Mouse (Mus musculus): Measurements from ENCODE around the gene Thop1. TPM values are rescaled to one million over a fixed set of nuclear protein-coding genes. Genes with fewer than 3 reads are reported as not detected.
"Not testable (repeated sequence)": the region's sequence is repeated elsewhere in the genome, so short reads cannot be mapped to it uniquely, and the experiment has no call there.

Thop1 gene
- total RNA-seq, 2 experiments from 2014 or later, result 18.5 to 22.9 TPM

DNA sequence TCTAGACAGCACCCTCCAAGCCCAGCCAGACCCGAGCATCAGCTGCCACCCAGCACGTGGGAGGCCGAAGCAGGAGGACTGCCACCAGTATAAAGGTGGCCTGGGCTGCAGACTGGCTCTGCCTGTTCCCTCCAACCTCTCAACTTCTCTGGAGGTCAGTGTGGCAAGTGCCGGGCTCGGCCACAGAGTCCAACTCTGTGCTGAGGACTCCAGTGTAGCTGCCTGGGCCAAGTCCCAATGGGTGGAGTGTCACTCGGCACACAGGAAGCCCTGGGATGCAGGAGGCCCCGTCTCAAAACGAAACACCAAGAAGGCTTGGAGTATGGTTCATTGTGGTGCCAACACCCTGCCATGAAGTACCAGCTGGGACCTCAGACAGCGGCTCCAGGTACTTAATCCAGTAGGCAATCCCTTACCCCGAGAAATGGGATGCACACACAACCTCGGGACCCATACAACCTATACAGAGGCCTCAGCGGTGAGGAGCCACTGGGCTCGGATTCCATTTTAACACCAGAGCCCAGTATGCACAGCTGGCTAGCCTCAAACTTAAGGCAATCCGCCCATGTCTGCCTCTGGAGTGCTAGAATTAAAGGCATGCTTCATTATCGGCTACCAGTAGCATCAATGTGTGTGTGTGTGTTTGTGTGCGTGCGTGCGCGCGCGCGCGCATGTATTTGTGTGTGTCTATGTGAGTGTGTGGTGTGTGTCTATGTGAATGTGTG is 12.3 kb upstream of the Thop1 start:
- DNase-seq, result no peak

DNA sequence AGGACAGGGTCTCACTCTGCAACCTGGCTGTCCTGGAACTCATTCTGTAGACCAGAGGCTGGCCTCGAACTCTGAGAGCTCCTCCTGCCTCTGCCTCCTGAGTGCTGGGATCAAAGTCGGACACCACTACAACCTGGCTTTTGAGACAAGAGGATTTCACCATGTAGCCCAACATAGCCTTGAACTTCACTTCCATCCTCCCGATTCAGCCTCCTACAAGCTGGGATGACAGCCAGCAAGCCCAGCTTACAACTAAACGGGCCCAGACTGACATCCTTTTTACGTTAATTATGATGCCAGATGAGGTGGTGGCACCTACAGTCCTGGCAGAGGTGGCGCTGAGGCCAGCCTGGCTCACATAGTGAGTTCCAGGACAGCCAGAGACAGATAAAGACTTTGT is 10.9 kb upstream of the Thop1 start:
- no peak for DNase-seq

DNA sequence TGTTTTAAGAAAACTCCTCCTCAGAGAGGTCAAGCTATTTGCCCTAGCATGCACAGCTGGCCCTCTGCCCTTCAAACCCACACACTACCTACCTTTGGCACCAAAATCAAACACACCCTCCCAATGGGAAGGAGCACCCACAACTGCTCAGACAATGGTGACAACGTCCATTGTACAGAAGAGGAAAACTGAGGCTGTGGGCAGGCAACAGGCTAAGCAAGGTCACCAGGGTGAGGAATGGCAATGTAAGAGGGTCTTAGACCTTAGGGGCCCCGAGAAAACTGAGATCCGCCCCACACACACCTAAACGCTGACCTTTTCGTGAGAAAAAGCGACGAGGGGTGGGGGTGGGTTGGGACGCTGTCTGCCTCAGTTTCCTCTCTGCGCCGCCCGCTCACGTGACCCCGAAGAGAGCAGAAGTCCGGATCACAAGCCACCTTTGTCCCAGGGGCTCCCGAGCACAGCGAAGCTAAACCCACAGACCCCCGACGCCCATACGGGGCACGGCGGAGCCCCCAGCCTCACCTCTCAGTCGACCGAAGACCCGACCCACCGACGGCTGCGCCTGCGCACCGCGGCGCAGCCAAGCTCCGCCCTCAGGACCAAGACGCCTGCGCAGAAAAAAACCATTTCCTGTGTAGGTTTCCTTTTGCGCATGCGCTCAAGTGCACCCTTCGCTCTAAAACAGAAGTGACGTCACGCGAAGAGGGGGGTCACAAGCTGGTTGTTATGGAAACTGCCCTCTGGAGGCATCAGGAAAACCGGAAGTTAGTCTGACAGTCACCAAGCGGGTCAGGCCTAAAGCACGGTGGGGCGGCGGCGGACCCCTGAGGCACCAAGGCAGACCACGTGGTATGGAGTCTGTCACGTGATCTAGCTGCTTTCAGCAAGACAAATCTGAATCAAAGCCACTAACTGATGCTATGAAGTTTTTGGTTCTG is 10.0 kb upstream of the Thop1 start, which contains the start of gene Sgta:
Gene Sgta, minus strand, starts transcription at position 579 of the 941 bp plus-strand sequence.
- DNase-seq, result peak; percentile 98

DNA sequence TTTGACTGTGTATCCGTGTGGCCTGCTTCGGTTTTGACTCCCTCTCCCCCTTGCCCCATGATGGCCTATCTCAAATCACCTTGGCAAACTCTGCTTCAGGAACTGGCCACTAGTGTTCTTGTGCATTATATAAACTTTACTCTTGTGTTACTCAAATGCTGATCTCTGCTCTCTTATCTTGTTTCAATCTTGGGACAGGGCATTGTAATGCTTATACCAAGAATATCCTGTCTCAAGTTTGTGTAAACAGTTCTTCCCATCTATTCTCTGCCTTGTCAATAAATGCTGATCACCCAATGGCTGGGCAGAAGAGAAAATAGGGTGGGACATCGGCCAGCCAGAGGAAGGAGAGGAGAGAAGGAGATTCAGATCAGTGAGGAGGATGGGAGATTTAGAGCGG is 7.1 kb upstream of the Thop1 start:
- DNase-seq, result no peak

DNA sequence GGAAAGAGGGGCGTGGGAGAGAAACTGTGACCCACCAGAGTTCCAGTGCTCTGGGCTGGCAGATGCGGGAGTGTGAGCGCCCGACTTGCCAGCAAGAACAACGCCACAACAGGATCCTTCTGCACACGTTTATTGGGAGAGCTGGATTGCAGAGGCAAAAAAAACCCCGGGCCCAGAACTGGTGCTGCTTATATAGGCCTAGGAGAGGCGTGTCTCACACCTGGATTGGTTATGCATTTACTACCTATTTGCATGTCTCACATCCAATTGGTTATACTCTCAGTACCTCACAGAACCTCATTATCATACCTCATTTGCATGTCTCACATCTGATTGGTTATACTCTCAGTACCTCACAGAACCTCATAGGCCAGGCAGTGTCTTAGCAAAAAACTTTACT is 5.3 kb upstream of the Thop1 start:
- DNase-seq, result not testable (repeated sequence)

DNA sequence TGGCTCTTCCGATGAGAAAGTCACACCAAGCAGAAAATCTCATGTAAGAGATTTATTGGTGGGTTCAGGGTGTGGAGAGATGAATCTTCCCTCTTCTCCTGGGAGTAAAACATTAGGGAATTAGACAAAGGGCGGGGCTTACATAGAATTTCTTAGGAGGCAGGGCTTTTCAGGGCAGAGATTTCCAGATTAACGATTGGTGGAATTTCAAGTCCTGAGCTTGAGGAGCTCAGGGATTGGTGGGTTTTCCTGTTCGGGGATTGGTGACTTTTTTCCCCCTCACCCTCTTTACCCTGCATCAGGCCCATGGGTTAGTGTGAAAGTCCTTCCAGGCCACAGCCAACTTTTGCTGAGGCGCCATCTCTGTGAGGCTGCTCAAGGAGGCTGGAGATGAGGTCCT is 1.1 kb upstream of the Thop1 start:
- no peak for DNase-seq

DNA sequence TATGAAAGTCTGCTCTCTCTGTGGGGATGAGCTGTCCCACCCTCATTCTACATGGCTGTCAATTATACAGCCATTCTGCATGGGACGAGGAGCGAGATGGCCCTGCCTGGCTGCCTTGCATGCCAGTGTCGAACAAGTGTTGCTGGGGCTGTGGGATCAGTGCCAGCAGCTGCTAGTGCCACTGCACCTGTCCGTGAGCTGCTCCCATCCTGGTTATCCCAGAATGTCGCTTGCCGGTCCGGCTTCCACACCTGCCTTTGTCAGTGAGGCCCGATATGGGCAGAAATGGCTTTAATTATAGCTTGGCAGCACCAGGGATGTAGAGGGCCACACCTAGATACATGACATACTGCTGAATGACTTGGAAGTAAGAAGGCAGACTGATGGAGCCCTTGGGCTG is 2.5 kb downstream of the Thop1 start:
- no peak for DNase-seq

DNA sequence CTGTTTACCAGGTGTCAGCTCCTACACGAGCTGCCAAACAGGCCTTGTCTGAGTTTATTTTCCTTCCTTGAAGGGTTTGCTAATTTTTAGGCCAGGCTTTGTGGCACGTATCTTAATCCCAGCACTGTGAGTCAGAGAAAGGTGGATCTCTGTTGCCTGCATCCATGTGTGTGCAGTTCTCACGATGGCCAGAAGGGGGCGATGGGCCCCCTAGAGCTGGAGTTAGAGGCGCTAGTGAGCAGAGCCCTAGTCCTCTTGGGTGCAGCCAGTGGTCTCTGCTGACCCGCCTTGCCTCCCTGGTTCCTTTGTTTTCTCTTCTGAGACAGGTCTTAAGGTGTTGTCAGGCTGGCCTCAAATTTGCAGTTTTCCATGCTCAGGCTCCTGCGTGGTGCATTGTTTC is 3.6 kb downstream of the Thop1 start:
- no peak for DNase-seq

DNA sequence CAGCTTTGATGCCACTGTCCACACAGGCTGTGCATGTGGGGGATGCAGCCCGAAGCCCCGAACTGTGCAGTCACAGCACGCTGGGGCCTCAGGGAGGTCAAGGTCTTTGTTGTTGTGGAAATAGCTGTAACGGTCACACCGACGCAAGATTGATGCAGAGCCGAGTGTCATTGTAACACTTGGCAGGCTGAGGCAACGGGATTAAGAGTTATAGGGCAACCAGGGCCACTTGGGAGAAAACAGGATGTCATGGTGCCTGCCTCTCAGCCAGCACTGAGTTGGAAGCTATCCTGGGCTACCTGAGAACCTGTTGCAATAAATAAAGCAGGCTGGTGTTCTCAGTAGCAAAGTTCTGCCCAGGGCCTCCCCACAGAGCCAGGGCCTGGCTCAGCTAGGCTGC is 5.9 kb downstream of the Thop1 start:
- peak; percentile 55 for DNase-seq

DNA sequence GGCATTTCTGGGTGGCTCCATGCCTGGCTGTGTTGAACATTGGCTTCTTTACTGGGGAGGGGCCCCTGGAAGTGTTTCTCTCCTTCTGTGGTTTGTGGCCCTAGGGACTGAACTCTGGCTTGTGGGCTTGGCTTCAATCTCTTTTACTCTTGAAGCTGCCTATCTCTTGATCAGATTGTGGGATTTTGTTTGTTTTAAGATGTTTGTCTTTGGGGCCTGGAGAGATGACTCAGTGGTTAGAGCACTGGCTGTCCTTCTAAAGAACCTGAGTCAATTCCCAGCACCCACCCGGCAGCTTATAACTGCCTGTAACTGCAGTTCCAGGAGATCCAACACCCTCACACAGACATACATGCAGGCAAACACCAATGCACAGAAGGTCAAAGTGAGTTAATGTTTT is 6.5 kb downstream of the Thop1 start:
- DNase-seq, result no peak

DNA sequence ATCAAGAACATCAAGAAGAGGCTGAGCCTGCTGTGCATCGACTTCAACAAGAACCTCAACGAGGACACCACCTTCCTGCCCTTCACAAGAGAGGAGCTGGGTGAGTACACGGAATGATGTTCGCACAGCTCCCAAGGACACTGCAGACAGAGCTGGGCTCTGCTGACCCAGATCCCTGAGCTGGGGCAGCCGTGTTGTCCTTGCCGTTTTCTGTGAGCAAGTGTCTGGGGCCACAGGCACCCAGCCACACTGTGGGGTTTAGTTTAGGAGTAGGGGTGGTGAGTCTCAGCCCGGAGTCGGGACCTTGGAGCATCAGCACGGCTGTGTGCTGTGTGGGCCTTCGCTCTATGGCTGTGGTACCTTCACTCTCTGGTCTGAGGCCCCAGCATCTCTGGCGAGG is 8.1 kb downstream of the Thop1 start:
- no peak for DNase-seq

DNA sequence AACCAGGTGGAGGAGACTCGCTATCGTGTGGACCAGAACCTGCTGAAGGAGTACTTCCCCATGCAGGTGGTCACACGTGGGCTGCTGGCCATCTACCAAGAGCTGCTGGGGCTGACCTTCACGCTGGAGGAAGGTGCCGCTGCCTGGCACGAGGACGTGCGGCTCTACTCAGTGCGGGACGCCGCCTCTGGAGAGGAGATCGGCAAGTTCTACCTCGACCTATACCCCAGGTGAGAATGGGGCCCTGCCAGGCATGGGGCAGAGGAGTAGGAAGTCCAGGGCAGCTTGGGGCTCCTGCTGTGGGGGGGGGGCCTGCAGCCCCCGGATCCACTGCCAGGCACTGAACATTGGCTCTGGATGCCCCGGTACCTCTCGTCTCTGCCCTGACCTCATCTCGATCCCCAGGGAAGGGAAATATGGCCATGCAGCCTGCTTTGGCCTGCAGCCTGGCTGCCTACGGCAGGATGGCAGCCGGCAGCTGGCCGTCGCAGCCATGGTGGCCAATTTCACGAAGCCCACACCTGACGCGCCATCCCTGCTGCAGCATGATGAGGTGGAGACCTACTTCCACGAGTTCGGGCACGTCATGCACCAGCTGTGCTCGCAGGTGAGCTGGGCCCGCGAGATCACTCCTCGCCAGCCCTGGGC is 10.3 kb downstream of the Thop1 start:
- no peak for DNase-seq

DNA sequence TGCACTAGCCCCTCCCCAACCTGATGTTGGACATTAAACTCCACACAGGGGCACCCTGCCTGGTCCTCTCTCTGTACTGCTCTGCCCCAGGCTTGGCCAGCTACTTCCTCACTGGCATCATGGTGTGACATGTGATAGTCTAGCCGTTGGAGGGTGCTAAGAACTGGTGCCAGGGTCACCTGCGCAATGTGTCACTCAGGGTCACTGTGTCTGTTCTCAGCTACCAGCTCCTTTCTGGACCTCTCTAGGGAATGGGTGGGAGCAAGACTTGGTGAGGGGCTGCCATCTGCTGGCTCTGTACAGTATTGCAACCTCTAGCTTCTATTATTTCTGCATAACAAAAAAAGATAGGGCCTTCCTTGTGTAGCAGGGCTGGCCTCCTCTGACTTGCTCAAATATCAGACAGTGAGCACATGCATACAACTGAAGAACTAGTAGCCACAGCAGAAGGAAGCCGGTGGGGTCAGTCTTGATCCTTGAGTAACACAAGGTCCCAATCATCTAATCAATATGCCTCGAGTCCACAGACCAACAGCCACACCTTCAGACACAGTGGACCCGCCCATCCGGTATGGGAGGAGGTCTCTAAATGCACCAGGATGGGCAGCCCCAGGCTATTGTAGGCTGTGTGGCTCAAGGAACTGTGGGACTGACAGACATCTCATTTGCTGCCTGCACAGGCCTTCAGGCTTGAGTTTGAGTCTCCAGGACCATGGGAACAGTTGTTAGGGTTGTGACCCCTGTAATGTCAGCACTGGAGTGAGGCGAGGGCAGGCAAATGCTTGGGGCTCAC is 12.5 kb downstream of the Thop1 start:
- peak; percentile 67 for DNase-seq

DNA sequence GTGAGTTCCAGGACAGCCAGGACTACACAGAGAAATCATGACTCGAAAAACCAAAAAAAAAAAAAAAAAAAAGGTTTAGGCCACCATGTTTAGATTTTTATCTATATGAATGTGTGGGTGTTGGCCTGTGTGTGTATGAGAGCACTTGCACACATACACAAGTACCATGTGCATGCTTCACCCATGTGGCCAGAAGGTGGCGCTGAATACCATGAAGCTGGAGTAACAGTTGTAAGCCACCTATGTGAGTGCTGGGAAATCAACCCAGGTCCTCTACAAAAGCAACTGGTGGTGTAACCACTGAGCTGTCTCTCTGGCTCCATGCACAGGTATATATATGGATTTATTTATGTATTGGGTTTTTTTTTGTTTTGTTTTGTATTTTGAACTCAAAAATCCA is 17.2 kb downstream of the Thop1 start:
- no peak for DNase-seq

DNA sequence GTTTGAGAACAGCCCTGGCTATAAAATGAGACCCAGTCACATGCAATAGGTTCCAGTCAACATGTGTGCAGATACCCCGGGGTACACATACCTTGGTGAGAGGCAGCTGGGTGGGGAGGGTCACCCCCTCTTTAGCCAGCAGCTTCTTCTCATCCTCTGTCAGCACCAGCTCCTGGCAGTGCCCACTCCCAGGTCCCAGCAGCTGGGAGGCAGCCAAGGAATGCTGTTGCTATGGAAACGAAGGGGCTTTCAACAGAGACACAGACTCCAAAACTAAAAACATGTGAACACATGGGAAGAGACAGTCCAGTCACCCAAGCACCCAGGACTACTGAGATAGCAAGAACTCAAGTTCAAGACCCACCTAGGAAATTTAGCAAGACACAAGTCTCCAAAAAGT is 19.4 kb downstream of the Thop1 start:
- no peak for DNase-seq

DNA sequence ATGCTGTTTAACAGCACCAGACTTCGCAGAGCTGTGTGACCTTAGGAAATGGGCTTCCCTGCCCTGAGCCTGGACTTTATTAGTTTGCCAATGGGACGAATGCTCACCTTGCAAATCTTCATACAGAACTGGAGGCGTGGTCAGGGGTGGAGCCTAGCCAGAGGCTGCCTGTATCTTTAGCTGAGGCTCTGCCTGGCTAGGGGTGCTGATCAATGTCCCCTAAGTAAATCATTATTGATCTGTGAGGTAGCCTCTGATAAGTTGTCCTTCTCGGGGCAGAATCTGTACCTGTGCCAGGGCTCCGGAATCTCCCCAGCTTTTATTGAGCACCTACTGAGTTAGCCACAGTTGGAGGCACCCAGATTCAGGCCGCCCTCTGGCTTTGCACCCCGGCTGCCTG is 20.8 kb downstream of the Thop1 start:
- no peak for DNase-seq

DNA sequence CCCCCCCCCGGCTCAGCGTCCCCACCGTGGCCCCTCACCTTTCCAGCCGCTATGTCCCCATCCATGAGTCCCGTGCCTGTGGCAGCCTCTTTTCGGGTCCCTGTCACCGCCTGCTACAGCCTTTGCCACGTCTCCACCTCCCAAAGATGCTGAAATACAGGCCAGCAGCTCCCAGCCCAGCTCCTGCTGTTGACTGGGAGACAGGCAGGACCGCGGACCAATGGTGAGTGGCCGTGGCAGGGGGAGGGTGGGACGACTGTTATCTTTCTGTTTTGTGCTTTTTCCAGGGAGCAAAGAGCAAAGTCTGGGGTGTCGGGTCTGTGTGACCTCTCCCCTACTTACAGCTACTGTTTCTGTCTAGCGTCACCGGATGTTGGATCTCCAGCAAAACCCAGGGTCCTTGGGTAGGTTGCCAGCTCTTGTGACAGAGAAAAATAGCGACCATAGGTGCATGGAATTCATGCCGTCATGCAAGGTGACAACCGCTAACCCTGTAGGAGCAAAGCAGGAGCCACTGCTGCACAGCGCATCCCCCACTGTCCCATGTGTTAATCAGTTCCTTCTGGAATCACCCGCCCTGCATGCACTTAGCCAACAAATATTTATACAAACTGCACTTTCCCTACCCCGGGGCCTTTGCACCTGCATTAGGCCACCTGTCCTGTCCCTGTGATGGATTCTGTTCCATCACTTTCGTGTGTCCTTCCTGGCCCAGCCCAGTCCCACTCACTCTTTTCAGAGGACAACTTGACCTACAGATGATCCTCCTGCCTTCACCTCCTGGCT is 22.8 kb downstream of the Thop1 start:
- no peak for DNase-seq

DNA sequence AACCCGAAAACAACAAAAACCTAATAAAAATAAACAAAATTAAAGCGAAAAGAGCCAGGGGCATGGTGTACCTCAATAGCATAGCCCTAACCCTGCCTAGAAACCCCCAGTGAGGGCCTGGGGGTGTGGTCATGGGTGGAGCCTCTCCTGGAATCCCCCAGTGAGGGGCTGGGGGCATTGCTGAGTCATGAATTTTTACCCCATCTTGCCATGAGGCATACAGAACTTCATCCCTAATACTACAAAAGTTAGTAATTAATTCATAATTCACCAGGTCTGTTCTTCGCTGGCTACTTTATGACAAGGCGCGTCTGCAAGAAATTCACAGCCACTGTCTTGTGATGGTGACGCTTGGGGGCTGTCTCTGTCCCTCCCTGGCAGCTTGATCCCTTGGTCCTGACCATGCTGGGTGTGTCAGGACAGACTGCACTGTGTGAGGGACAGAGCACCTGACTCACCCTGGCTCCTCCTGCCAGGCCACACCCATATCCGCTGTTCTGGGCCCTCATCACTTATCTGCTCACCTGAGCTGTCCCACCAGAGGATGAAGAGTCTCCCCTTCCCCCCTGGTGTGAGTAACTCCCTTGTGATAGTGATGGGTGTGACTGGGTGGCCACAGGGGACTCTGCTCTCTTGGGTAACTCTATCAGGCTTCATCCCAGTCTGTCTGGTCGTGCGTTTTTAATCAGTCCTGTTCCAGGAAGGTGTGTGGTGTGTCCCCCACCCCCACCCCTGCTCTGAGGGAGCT is 25.3 kb downstream of the Thop1 start:
- DNase-seq, result no peak

DNA sequence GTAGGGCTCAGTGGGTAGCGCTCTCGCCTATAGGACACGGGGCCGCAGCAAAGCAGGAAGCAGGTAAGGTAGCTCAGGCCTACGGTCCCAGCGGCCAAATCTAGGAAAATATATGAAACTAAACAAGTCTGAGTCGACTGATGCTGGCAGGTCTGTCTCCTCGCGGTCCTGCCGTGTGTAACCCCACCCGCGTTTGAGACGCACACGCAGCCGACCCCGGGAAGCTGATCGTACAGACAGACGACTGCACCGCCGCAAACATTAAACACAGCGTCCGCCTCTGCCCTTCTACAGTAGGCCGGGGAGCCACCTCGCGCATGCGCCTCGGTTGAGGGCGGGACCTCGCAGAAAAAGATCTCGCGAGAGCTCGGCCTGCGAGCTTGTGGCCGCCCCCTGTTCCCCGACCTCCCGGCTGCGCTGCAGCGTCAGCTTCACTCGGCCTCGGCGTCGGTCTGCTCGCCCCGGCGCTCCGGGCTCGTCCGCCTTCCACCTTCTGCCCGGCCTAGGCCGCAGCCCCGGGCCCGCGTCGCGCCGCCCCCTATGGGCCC is 35.8 kb downstream of the Thop1 start, which contains the start of gene Map2k2:
Gene Map2k2, plus strand, starts transcription at position 351 of the 548 bp plus-strand sequence.
- DNase-seq, result peak; percentile 97

DNA sequence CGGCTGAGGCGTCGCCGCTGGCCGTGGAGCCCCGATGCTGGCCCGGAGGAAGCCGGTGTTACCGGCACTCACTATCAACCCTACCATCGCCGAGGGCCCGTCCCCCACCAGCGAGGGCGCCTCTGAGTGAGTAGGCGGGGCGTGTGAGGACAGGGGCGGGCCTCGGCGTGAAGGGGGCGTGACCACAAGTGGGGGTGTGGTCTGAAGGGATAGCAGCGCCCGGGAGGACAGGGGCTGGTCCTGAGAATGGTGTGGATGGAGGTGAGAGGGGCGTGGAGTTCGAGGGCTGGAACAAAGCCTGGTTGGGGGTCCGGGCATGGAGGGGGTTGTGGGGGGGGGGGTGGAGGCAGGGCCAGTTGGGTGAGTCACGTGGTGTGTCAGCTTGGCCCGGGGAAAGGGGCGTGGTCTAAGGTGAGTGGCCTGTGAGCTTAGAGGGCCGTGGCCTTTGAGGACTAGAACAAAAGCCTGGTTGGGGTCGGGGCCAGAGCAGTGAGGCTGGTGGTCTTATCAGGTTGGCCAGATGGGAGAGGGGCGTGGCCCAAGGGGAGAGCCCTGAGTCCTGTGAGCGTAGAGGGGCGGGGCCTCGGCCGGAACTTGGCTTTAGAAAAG is 36.4 kb downstream of the Thop1 start:
- DNase-seq, result peak; percentile 83
